Mouse (Mus musculus) lung, postnatal 0 days (tissue): ENCODE measurements around the gene Atp1b1.

Experiments used
- CTCF ChIP-seq: IDR thresholded peaks from 2 replicates; pipeline ENCODE4 v1.5.1; 2016; ENCODE audit warnings: antibody characterized with exemption, mild to moderate bottlenecking
- EP300 ChIP-seq: IDR thresholded peaks from 2 replicates; pipeline ENCODE4 v1.6.1; 2016; ENCODE audit warnings: antibody characterized with exemption, mild to moderate bottlenecking, control low read depth

DNA sequence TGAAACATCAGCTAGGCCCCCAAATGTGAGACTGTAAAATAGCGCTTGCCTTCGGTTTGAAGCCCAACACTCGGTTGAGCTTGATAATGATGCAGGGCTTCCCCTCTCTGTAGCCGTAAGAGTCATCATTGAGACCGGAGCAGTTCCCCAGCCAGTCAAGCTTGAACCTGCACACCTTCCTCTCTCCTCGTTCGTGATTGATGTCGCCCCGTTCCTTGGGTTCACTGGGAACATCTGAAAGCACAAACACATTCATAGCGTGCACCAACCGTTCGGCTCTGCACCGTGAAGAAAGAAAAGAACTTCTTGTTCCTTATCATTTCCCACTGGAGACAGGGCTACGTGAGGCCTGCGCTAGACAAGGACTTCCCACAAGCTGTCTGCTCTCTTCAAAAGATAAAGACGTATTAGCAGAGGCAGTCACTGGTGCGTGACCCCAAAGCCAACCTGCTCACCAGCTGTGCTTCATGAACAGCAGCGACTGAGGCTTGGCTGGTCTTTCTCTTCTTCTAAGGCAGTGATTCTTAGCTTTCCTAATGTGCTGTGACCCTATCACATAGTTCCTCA, 16.7 kb downstream of the Atp1b1 start:
- TF ChIP-seq CTCF (no peak), EP300 (no peak)
